In the genomic region with DNA sequence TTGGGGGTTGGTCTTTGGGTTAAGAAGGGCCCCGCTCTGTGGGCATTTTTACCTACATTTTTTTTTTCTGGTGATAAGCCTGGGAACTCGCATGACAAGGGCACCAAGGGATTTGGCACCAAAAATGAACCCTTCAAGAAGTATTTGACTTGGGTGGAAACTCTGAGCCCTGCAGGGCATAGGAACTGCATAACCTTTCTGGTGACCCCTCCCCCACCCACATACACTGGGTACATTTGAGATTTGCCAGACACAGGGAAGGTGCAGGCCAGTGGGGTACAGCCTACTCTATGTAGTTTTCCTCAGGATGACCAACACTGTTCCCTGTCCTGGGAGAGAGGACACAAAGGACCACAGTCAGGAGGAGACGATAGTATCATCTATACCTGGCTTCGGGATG, we compare ENCODE assay signal across 20 mouse cellular contexts. TPM values are rescaled to one million over a fixed set of nuclear protein-coding genes. Genes with fewer than 3 reads are reported as not detected.
DNase-seq lines count a peak whose midpoint lies in the region; ATAC-seq lines count a peak whose summit lies in the region.
"Had no signal": no experiment of that assay in that cellular context is flagged by ENCODE, and none has a peak within 500 bp of the region (broad histone marks: within the 10 kb centered on the region; RNA-seq: fewer than 3 reads in every experiment).

No protein-coding gene starts in this region.

- peak overlapping the region; percentile 75; the same call in 1 of the 2 replicates for H3K4me2 ChIP-seq in heart, embryonic 16.5 days (ENCODE audit: low read depth, low read length)
- H3K4me2 ChIP-seq in hindbrain, embryonic 16.5 days (ENCODE audit: low read length): peak overlapping the region; percentile 77
- peak overlapping the region; percentile 68 for H3K4me2 ChIP-seq in midbrain, embryonic 15.5 days
- H3K4me2 ChIP-seq: embryonic facial prominence, embryonic 13.5 days; intestine, embryonic 15.5 days; lung, embryonic 14.5 days; midbrain, embryonic 12.5 days; stomach, embryonic 15.5 days had no signal

- H3K9me3 ChIP-seq in heart, embryonic 16.5 days (replicated peaks; ENCODE audit: control insufficient read depth, low read length): no peaks in the 10 kb centered on the region
- H3K9me3 ChIP-seq in heart, embryonic 10.5 days: no peaks in the 10 kb centered on the region
- H3K9me3 ChIP-seq in hindbrain, embryonic 16.5 days (ENCODE audit: control insufficient read depth, low read length): no peaks in the 10 kb centered on the region
- H3K9me3 ChIP-seq in midbrain, embryonic 15.5 days: no peaks in the 10 kb centered on the region
- H3K9me3 ChIP-seq: embryonic facial prominence, embryonic 13.5 days; intestine, embryonic 15.5 days; midbrain, embryonic 12.5 days; stomach, embryonic 15.5 days had no signal

- WGBS in heart, embryonic 16.5 days: 76% methylated on average over 4 of the region's 4 CpGs
- WGBS in heart, embryonic 10.5 days: 82% methylated on average over 4 of the region's 4 CpGs
- WGBS in hindbrain, embryonic 16.5 days: 88% methylated on average over 4 of the region's 4 CpGs
- WGBS in midbrain, embryonic 15.5 days: 91% methylated on average over 4 of the region's 4 CpGs

- H3K4me3 ChIP-seq in heart, embryonic 16.5 days (ENCODE audit: low read length): no peak overlapping the region
- no peak overlapping the region for H3K4me3 ChIP-seq in heart, embryonic 10.5 days
- H3K4me3 ChIP-seq in hindbrain, embryonic 16.5 days (ENCODE audit: low read length): no peak overlapping the region
- no peak overlapping the region for H3K4me3 ChIP-seq in midbrain, embryonic 15.5 days
- H3K4me3 ChIP-seq: embryonic facial prominence, embryonic 13.5 days; intestine, embryonic 15.5 days; midbrain, embryonic 12.5 days; stomach, embryonic 15.5 days had no signal

- H3K27me3 ChIP-seq in heart, embryonic 16.5 days (ENCODE audit: control insufficient read depth, insufficient read depth, low read length): no peaks in the 10 kb centered on the region; the same call in 1 of the 2 replicates
- H3K27me3 ChIP-seq in heart, embryonic 10.5 days (ENCODE audit: insufficient read depth, poor library complexity, severe bottlenecking): peaks cover 59% of the 10 kb centered on the region
- H3K27me3 ChIP-seq in hindbrain, embryonic 16.5 days (replicated peaks; ENCODE audit: control insufficient read depth, insufficient read depth, low read length): no peaks in the 10 kb centered on the region
- no peaks in the 10 kb centered on the region for H3K27me3 ChIP-seq in midbrain, embryonic 15.5 days (replicated peaks)

- no peak for DNase-seq in heart, embryonic 10.5 days (ENCODE audit: low spot score)
- peak; percentile 46 to 58 for DNase-seq in kidney, postnatal 36 days
- DNase-seq in kidney, adult 8-10 months: no peak
- DNase-seq in urinary bladder, postnatal 25 days (ENCODE audit: low spot score): no peak
- DNase-seq: cerebellum, adult 9-10 months; heart, postnatal 14 days; layer of hippocampus, postnatal 36 days; left cerebral cortex, postnatal 4 days; lung, embryonic 14.5 days; right cerebral cortex, postnatal 14 days; thymus, adult 2 months had no signal

- ATAC-seq in heart, embryonic 16.5 days (replicated peaks; ENCODE audit: extremely low read depth, insufficient read depth, low FRiP score): no peak
- ATAC-seq in hindbrain, embryonic 16.5 days: no peak
- ATAC-seq in midbrain, embryonic 15.5 days (replicated peaks): no peak
- ATAC-seq: intestine, embryonic 15.5 days had no signal

- H3K27ac ChIP-seq in heart, embryonic 16.5 days (ENCODE audit: low read length): no peak overlapping the region
- H3K27ac ChIP-seq in heart, embryonic 10.5 days: no peak overlapping the region; the same call in 1 of the 2 replicates
- no peak overlapping the region for H3K27ac ChIP-seq in hindbrain, embryonic 16.5 days (ENCODE audit: low read depth, low read length)
- no peak overlapping the region for H3K27ac ChIP-seq in midbrain, embryonic 15.5 days
- H3K27ac ChIP-seq: embryonic facial prominence, embryonic 13.5 days; intestine, embryonic 15.5 days; midbrain, embryonic 12.5 days; stomach, embryonic 15.5 days had no signal

- peaks cover 57% of the 10 kb centered on the region for H3K4me1 ChIP-seq in heart, embryonic 16.5 days (ENCODE audit: control insufficient read depth, insufficient read depth, low read length)
- H3K4me1 ChIP-seq in heart, embryonic 10.5 days: peaks cover 58% of the 10 kb centered on the region
- H3K4me1 ChIP-seq in hindbrain, embryonic 16.5 days (ENCODE audit: control insufficient read depth, insufficient read depth, low read depth, low read length): peaks cover 27% of the 10 kb centered on the region
- H3K4me1 ChIP-seq in midbrain, embryonic 15.5 days: peaks cover 50% of the 10 kb centered on the region

- H3K9ac ChIP-seq in heart, embryonic 16.5 days (ENCODE audit: low read length): no peak overlapping the region
- H3K9ac ChIP-seq in hindbrain, embryonic 16.5 days (ENCODE audit: low read depth, low read length): no peak overlapping the region
- no peak overlapping the region for H3K9ac ChIP-seq in midbrain, embryonic 15.5 days
- H3K9ac ChIP-seq: embryonic facial prominence, embryonic 13.5 days; intestine, embryonic 15.5 days; lung, embryonic 14.5 days; midbrain, embryonic 12.5 days; stomach, embryonic 15.5 days had no signal

- no peaks in the 10 kb centered on the region for H3K36me3 ChIP-seq in heart, embryonic 16.5 days (ENCODE audit: control insufficient read depth, insufficient read depth)
- no peaks in the 10 kb centered on the region for H3K36me3 ChIP-seq in heart, embryonic 10.5 days
- no peaks in the 10 kb centered on the region for H3K36me3 ChIP-seq in hindbrain, embryonic 16.5 days (ENCODE audit: control insufficient read depth, insufficient read depth, low read length)
- no peaks in the 10 kb centered on the region for H3K36me3 ChIP-seq in midbrain, embryonic 15.5 days (replicated peaks)
- H3K36me3 ChIP-seq: embryonic facial prominence, embryonic 13.5 days; intestine, embryonic 15.5 days; midbrain, embryonic 12.5 days; stomach, embryonic 15.5 days had no signal

RNA-seq across cellular contexts. Expression of gene Pak6, which starts 2.5 kb away (rescaled TPM):
- 9.8 and 11.1 TPM in 2 replicates for polyA plus RNA-seq in heart, embryonic 16.5 days (2015; fragmentation: Nextera tagmentation; extraction: Ambion mirVana)
- 1.7 and 4.1 TPM in 2 replicates for polyA plus RNA-seq in heart, embryonic 10.5 days (2016; fragmentation: Nextera tagmentation; extraction: Ambion mirVana)
- polyA plus RNA-seq in hindbrain, embryonic 16.5 days (2015; fragmentation: Nextera tagmentation; extraction: Ambion mirVana): 45.0 and 53.9 TPM in 2 replicates
- polyA plus RNA-seq in midbrain, embryonic 15.5 days (2015; fragmentation: Nextera tagmentation; extraction: Ambion mirVana): 67.8 and 69.1 TPM in 2 replicates

RNA-seq across cellular contexts. Expression of gene Ankrd63, which starts 38.1 kb away (rescaled TPM):
- 2.8 and 3.1 TPM in 2 replicates for polyA plus RNA-seq in heart, embryonic 16.5 days (2015; fragmentation: Nextera tagmentation; extraction: Ambion mirVana)
- 0.16 and 0.63 TPM in 2 replicates for polyA plus RNA-seq in heart, embryonic 10.5 days (2016; fragmentation: Nextera tagmentation; extraction: Ambion mirVana)
- 0.03 TPM in 1 of 2 replicates, not detected in the other for polyA plus RNA-seq in hindbrain, embryonic 16.5 days (2015; fragmentation: Nextera tagmentation; extraction: Ambion mirVana)
- polyA plus RNA-seq in midbrain, embryonic 15.5 days (2015; fragmentation: Nextera tagmentation; extraction: Ambion mirVana): not detected in 2 replicates
- polyA plus RNA-seq: liver, adult 2 months; lung, embryonic 14.5 days; midbrain, embryonic 12.5 days; neural tube, embryonic 11.5 days had no signal

Comparison
In these comparisons a context has a peak if more than half of its experiments do, and no peak if none do; other contexts are left out.
1. DNase-seq: peak in kidney, postnatal 36 days (2 of 2); none in heart, embryonic 10.5 days (single experiment), kidney, adult 8-10 months (0 of 2) and urinary bladder, postnatal 25 days (single experiment).
2. Peak in every context shown above with its lines, with median percentiles within 50 percentile points of each other: H3K4me2 ChIP-seq.